Mouse (Mus musculus) heart, embryonic 11.5 days (tissue): ENCODE data around the gene Aig1. TPM values are rescaled to one million over a fixed set of nuclear protein-coding genes. Genes with fewer than 3 reads are reported as not detected.

Source experiments
- ATAC-seq: fragments of 200-750 bp; cut with Nextera tagmentation; replicated peaks from 2 replicates; pipeline ENCODE4 v1.8.0; 2017; ENCODE audit warnings: moderate library complexity; ENCODE audit not compliant: insufficient number of reproducible peaks, low FRiP score, low TSS enrichment
- H3K27ac ChIP-seq: fragments of 300-500 bp; sonication (generic); 2 replicates; pipeline ENCODE4 v1.5.1; 2014; ENCODE audit warnings: mild to moderate bottlenecking, low read depth, low read length
- H3K27me3 ChIP-seq: fragments of 300-500 bp; sonication (generic); 2 replicates; pipeline ENCODE4 v1.6.1; 2014; ENCODE audit warnings: mild to moderate bottlenecking, low read length, mixed read lengths; ENCODE audit not compliant: control insufficient read depth, insufficient read depth
- H3K36me3 ChIP-seq: fragments of 300-500 bp; sonication (generic); 2 replicates; pipeline ENCODE4 v1.6.1; 2014; ENCODE audit warnings: mild to moderate bottlenecking, low read length, moderate library complexity, mixed read lengths; ENCODE audit not compliant: control insufficient read depth, insufficient read depth
- H3K4me1 ChIP-seq: fragments of 300-500 bp; sonication (generic); 2 replicates; pipeline ENCODE4 v1.6.1; 2014; ENCODE audit warnings: low read length; ENCODE audit not compliant: control insufficient read depth, insufficient read depth
- H3K4me2 ChIP-seq: fragments of 300-500 bp; sonication (generic); 2 replicates; pipeline ENCODE4 v1.6.1; 2014; ENCODE audit warnings: mild to moderate bottlenecking, moderate library complexity
- H3K4me3 ChIP-seq: fragments of 300-500 bp; sonication (generic); 2 replicates; pipeline ENCODE4 v1.5.1; 2014; ENCODE audit warnings: low read depth, low read length
- H3K9ac ChIP-seq: fragments of 300-500 bp; sonication (generic); 2 replicates; pipeline ENCODE4 v1.6.1; 2014; ENCODE audit warnings: mild to moderate bottlenecking, low read depth, low read length, moderate library complexity
- H3K9me3 ChIP-seq: fragments of 300-500 bp; sonication (generic); replicated peaks from 2 replicates; pipeline ENCODE4 v1.6.1; 2016; ENCODE audit warnings: low read length; ENCODE audit not compliant: control insufficient read depth
- WGBS: fragments of 180-500 bp; shearing (Covaris S2); extraction: QIAGEN DNeasy Blood & Tissue Kit; methylation state at CpG from one replicate; pipeline ENCODE4 v1.1.7; 2014; ENCODE audit not compliant: insufficient replicate concordance; 5-methylcytosine and 5-hydroxymethylcytosine counted together
- polyA plus RNA-seq: library from polyadenylated mRNA; unstranded; fragments of >200 nt; fragmentation: Nextera tagmentation; extraction: Ambion mirVana; gene quantifications from 2 replicates; pipeline ENCODE4 v1.2.1, GENCODE M21; 2014

The Aig1 gene
- polyA plus RNA-seq, 1 experiment from 2014 or later = 38.3 TPM

- H3K4me2 ChIP-seq = no peak overlapping the region
- WGBS = 86% methylated on average over 21 of the region's 21 CpGs
- H3K9ac ChIP-seq = no peak overlapping the region
- no peaks in the 10 kb centered on the region for H3K27me3 ChIP-seq
- no peaks in the 10 kb centered on the region for H3K36me3 ChIP-seq
- no peaks in the 10 kb centered on the region; the same call in 1 of the 2 replicates for H3K4me1 ChIP-seq
- no peak overlapping the region for H3K4me3 ChIP-seq
- ATAC-seq = no peak
- H3K9me3 ChIP-seq = no peaks in the 10 kb centered on the region
- no peak overlapping the region for H3K27ac ChIP-seq
These were observed 30.9 kb downstream of the Aig1 start for GRCm38 (mm10) chr10:13837709-13838456.

- Histone ChIP-seq H3K4me1 (no peaks in the 10 kb centered on the region), H3K36me3 (no peaks in the 10 kb centered on the region), H3K9me3 (no peaks in the 10 kb centered on the region), H3K27ac (no peak overlapping the region), H3K4me2 (no peak overlapping the region), H3K9ac (no peak overlapping the region), H3K27me3 (no peaks in the 10 kb centered on the region), H3K4me3 (no peak overlapping the region)
- 86% methylated on average over 9 of the region's 9 CpGs for WGBS
- ATAC-seq = no peak
These were observed 31.8 kb downstream of the Aig1 start for GRCm38 (mm10) chr10:13836956-13837355.

GRCm38 (mm10) chr10:13835737-13836475 is 32.9 kb downstream of the Aig1 start:
- Histone ChIP-seq H3K9ac (no peak overlapping the region), H3K36me3 (no peaks in the 10 kb centered on the region), H3K4me2 (no peak overlapping the region), H3K4me1 (no peaks in the 10 kb centered on the region), H3K4me3 (no peak overlapping the region), H3K9me3 (no peaks in the 10 kb centered on the region), H3K27me3 (no peaks in the 10 kb centered on the region), H3K27ac (no peak overlapping the region)
- ATAC-seq = no peak
- whole genome bisulfite sequencing = 88% methylated on average over 10 of the region's 10 CpGs

- Histone ChIP-seq H3K27ac (no peak overlapping the region), H3K4me2 (no peak overlapping the region), H3K27me3 (no peaks in the 10 kb centered on the region), H3K36me3 (no peaks in the 10 kb centered on the region), H3K4me1 (no peaks in the 10 kb centered on the region), H3K4me3 (no peak overlapping the region), H3K9me3 (no peaks in the 10 kb centered on the region), H3K9ac (no peak overlapping the region)
- no peak for ATAC-seq
- 78% methylated on average over 7 of the region's 7 CpGs for WGBS
These were observed 34.7 kb downstream of the Aig1 start for GRCm38 (mm10) chr10:13834056-13834455.

GRCm38 (mm10) chr10:13833066-13833566 is 35.7 kb downstream of the Aig1 start:
- no peak overlapping the region for H3K9ac ChIP-seq
- H3K27ac ChIP-seq = no peak overlapping the region
- no peaks in the 10 kb centered on the region for H3K9me3 ChIP-seq
- H3K4me2 ChIP-seq = no peak overlapping the region
- no peaks in the 10 kb centered on the region for H3K27me3 ChIP-seq
- no peaks in the 10 kb centered on the region for H3K36me3 ChIP-seq
- no peak for ATAC-seq
- no peak overlapping the region for H3K4me3 ChIP-seq
- H3K4me1 ChIP-seq = no peaks in the 10 kb centered on the region
- 86% methylated on average over 12 of the region's 12 CpGs for WGBS

- no peak for ATAC-seq
- Histone ChIP-seq H3K36me3 (no peaks in the 10 kb centered on the region), H3K4me3 (no peak overlapping the region), H3K9ac (no peak overlapping the region), H3K9me3 (no peaks in the 10 kb centered on the region), H3K27me3 (no peaks in the 10 kb centered on the region), H3K4me1 (no peaks in the 10 kb centered on the region), H3K27ac (no peak overlapping the region), H3K4me2 (no peak overlapping the region)
- 82% methylated on average over 7 of the region's 7 CpGs for WGBS
These were observed 36.2 kb downstream of the Aig1 start for GRCm38 (mm10) chr10:13832546-13833033.

- no peak overlapping the region for H3K4me2 ChIP-seq
- no peaks in the 10 kb centered on the region for H3K9me3 ChIP-seq
- no peak overlapping the region for H3K9ac ChIP-seq
- ATAC-seq = no peak
- no peaks in the 10 kb centered on the region for H3K4me1 ChIP-seq
- H3K36me3 ChIP-seq = no peaks in the 10 kb centered on the region
- no peaks in the 10 kb centered on the region for H3K27me3 ChIP-seq
- H3K4me3 ChIP-seq = no peak overlapping the region
- 96% methylated on average over 8 of the region's 8 CpGs for WGBS
- H3K27ac ChIP-seq = no peak overlapping the region
These were observed 41.6 kb downstream of the Aig1 start for GRCm38 (mm10) chr10:13827150-13827549.

- no peaks in the 10 kb centered on the region for H3K9me3 ChIP-seq
- H3K4me1 ChIP-seq = no peaks in the 10 kb centered on the region
- no peak overlapping the region for H3K4me2 ChIP-seq
- H3K36me3 ChIP-seq = no peaks in the 10 kb centered on the region
- no peak overlapping the region for H3K9ac ChIP-seq
- no peak for ATAC-seq
- no peak overlapping the region for H3K27ac ChIP-seq
- no peak overlapping the region for H3K4me3 ChIP-seq
- WGBS = 91% methylated on average over 5 of the region's 5 CpGs
- no peaks in the 10 kb centered on the region for H3K27me3 ChIP-seq
These were observed 55.2 kb downstream of the Aig1 start for GRCm38 (mm10) chr10:13813591-13813990.
